Mouse (Mus musculus): Measurements from ENCODE around the gene Naaladl2.

- TF ChIP-seq CTCF (conservative IDR thresholded peaks at IDR 0.05; ENCODE audit: insufficient read depth, insufficient read length, low read depth, low read length), result no peak
- no peak for TF ChIP-seq POLR2A (IDR thresholded peaks at IDR 0.05; ENCODE audit: low read depth, low read length)
These were observed 360.0 kb downstream of the Naaladl2 start for GRCm38 (mm10) chr3:24784108-24784507.

Data from kidney, adult 2 months (tissue).